Mouse (Mus musculus) limb, embryonic 13.5 days (tissue): ENCODE data around the gene Spock1. TPM values are rescaled to one million over a fixed set of nuclear protein-coding genes. Genes with fewer than 3 reads are reported as not detected.

ENCODE experiments used
- ATAC-seq: fragments of 200-750 bp; cut with Nextera tagmentation; 2 replicates; pipeline ENCODE4 v1.8.0; 2017; ENCODE audit warnings: low read depth, moderate number of reproducible peaks, moderate TSS enrichment; ENCODE audit not compliant: low FRiP score
- H3K27ac ChIP-seq: fragments of 300-500 bp; sonication (generic); 2 replicates; pipeline ENCODE4 v1.5.1; 2015; ENCODE audit warnings: inconsistent platforms, mild to moderate bottlenecking, moderate library complexity
- H3K27me3 ChIP-seq: fragments of 300-500 bp; sonication (generic); 2 replicates; pipeline ENCODE4 v1.6.1; 2015; ENCODE audit warnings: mild to moderate bottlenecking, inconsistent platforms
- H3K36me3 ChIP-seq: fragments of 300-500 bp; sonication (generic); 2 replicates; pipeline ENCODE4 v1.6.1; 2015; ENCODE audit warnings: inconsistent platforms, mild to moderate bottlenecking, moderate library complexity
- H3K4me1 ChIP-seq: fragments of 300-500 bp; sonication (generic); 2 replicates; pipeline ENCODE4 v1.6.1; 2015; ENCODE audit warnings: inconsistent platforms
- H3K4me2 ChIP-seq: fragments of 300-500 bp; sonication (generic); replicated peaks from 2 replicates; pipeline ENCODE4 v1.6.1; 2015; ENCODE audit warnings: inconsistent platforms, mild to moderate bottlenecking, moderate library complexity
- H3K4me3 ChIP-seq: fragments of 300-500 bp; sonication (generic); 2 replicates; pipeline ENCODE4 v1.5.1; 2015; ENCODE audit warnings: moderate library complexity, mild to moderate bottlenecking, inconsistent platforms
- H3K9ac ChIP-seq: fragments of 300-500 bp; sonication (generic); 2 replicates; pipeline ENCODE4 v1.6.1; 2015; ENCODE audit warnings: mild to moderate bottlenecking, inconsistent platforms
- H3K9me3 ChIP-seq: fragments of 300-500 bp; sonication (generic); 2 replicates; pipeline ENCODE4 v1.6.1; 2016; ENCODE audit warnings: inconsistent platforms
- WGBS: fragments of 180-500 bp; shearing (Covaris S2); methylation state at CpG from one replicate; pipeline ENCODE4 v1.1.7; 2015; 5-methylcytosine and 5-hydroxymethylcytosine counted together
- polyA plus RNA-seq: library from polyadenylated mRNA; unstranded; fragments of >200 nt; fragmentation: Nextera tagmentation; extraction: Ambion mirVana; gene quantifications from 2 replicates; pipeline ENCODE4 v1.2.1, GENCODE M21; 2015

The Spock1 gene
- polyA plus RNA-seq, 1 experiment from 2014 or later = 2.4 TPM

DNA sequence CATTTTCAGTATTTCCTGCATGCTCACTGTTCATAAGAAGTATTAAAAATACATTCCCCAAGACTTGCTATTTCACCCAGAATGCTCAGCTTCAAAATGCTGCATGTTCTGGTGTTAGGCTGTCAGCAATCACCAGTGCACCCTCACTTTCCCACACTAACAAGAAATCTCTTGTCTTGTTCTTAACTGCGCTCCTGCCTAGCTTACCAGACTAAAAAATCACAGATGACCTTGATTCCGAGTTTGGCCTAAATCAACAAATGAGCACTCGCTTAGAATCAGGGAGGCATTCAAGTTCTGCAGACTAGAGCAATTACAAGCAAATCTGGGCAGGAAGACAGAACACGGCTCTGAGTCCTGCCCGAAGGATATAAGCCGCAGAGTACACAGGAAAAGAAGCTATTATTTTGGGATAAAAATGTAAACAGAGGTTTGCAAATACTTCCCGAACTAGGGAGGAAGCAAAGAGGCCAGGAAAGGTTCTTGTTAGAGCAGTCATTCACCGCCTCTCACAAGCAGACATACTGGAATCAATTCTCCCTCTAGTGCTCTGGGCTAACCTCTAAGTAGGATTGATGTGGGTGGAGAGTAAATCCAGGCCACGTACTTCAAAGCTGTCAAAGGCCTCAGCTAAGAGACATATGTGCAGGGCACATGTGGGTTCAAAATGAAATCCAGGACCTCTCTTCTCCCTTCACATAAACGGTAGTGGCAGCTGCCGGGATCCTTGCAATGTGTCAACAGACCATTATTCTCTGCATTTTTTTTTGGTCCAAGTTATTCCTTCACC, 76.6 kb downstream of the Spock1 start:
- no peak for ATAC-seq
- Histone ChIP-seq H3K4me2 (peak overlapping the region; percentile 16; the same call in 1 of the 2 replicates), H3K4me1 (peaks cover 22% of the 10 kb centered on the region), H3K9me3 (no peaks in the 10 kb centered on the region), H3K36me3 (no peaks in the 10 kb centered on the region), H3K27me3 (no peaks in the 10 kb centered on the region), H3K27ac (no peak overlapping the region), H3K4me3 (no peak overlapping the region), H3K9ac (no peak overlapping the region)
- 23% methylated on average over 11 of the region's 11 CpGs for WGBS

DNA sequence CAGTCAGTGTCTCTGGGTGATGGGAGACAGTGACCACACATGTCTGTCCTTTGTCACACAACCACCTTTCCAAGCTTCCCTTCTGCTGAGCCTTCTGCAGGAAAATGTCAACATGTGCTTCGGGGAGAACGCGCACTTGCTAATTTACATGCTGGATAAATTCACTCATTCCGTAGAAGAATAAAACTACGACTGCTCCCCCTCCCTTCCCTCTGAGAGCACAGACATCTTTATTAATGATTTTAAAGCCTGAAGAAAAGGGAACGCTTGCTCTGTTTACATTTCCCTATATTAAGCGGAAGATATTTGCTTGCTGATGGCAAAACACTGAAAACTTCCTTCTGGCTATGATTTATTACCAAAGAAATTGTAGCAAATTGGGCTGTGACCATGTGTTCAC, 77.2 kb downstream of the Spock1 start:
- Histone ChIP-seq H3K4me2 (no peak overlapping the region), H3K9me3 (no peaks in the 10 kb centered on the region), H3K36me3 (no peaks in the 10 kb centered on the region), H3K4me3 (no peak overlapping the region), H3K9ac (no peak overlapping the region), H3K4me1 (peaks cover 22% of the 10 kb centered on the region), H3K27me3 (no peaks in the 10 kb centered on the region), H3K27ac (no peak overlapping the region)
- ATAC-seq = no peak
- 34% methylated on average over 7 of the region's 7 CpGs for WGBS

DNA sequence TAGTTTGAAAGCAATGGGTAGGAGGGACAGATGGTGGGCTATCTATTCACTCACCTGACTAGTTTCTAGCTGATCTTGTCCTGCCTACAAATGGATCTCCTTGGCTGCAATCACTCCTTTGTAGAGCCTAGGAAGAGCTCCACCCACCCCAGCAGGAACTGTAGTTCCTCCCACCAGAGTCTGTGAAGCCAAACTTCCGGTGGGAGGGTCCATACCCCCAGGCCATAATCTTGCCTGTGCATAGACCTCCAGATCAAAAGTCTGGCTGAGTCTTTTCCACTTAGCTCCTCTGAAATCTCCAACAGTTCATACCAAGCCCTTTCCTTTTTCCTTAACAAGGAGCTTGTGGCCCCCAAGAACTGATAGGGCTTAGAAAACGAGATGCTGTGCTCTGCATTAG, 78.0 kb downstream of the Spock1 start:
- no peak overlapping the region for H3K9ac ChIP-seq
- 19% methylated on average over 2 of the region's 2 CpGs for WGBS
- ATAC-seq = no peak
- H3K4me3 ChIP-seq = no peak overlapping the region
- H3K27me3 ChIP-seq = no peaks in the 10 kb centered on the region; the same call in 1 of the 2 replicates
- H3K27ac ChIP-seq = no peak overlapping the region
- no peaks in the 10 kb centered on the region for H3K9me3 ChIP-seq
- no peaks in the 10 kb centered on the region for H3K36me3 ChIP-seq
- peaks cover 22% of the 10 kb centered on the region for H3K4me1 ChIP-seq
- H3K4me2 ChIP-seq = no peak overlapping the region

DNA sequence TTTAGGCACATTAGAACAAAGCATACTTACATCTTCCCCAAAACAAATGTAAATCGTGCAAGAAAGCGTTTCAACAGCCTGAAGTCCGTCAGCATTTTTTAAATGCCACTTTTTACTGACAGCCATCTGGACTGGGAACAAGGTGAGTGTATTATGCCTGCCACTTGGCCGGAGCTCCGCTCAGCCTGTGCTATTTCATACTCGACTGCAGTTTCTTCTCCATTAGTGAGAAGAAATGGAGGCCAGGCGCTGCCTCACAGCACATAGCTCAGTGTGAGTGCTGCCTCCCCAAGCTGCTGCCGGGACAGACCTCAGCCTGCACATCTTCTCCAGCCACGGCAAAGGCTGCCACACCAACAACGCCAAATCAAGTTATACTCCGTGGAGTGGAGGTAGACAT, 91.9 kb downstream of the Spock1 start:
- no peak overlapping the region for H3K4me3 ChIP-seq
- peaks cover 14% of the 10 kb centered on the region for H3K9me3 ChIP-seq
- WGBS = 51% methylated on average over 11 of the region's 11 CpGs
- no peak overlapping the region for H3K9ac ChIP-seq
- H3K27me3 ChIP-seq = no peaks in the 10 kb centered on the region
- H3K27ac ChIP-seq = peak overlapping the region; percentile 56; the same call in 1 of the 2 replicates
- no peaks in the 10 kb centered on the region for H3K36me3 ChIP-seq
- ATAC-seq = no peak
- H3K4me1 ChIP-seq = no peaks in the 10 kb centered on the region
- 0 out of 2 replicates have a peak overlapping the region, but pooled peaks have one; percentile 0 for H3K4me2 ChIP-seq

DNA sequence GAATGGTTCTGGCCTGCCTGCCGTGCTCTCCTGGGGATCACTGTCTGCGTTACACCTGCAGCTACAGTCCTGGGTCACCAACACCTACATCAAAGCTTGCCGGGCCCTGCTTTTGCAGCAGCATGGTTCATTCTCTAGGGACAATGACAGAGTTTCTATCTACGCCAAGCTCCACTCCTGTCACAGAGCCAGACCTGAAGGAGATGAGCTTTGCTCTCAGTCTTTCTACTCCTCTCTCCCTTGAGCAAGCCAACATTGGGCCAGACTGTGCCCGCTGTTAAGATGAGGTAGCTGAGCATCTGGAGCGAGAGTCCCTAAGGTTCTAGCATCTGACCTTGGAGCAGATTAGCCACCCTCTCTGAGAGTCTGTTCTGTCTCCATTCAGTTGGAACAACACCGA, 95.5 kb downstream of the Spock1 start:
- Histone ChIP-seq H3K4me1 (no peaks in the 10 kb centered on the region), H3K9me3 (peaks cover 7% of the 10 kb centered on the region), H3K4me3 (no peak overlapping the region), H3K27me3 (no peaks in the 10 kb centered on the region), H3K9ac (no peak overlapping the region), H3K27ac (no peak overlapping the region), H3K36me3 (no peaks in the 10 kb centered on the region), H3K4me2 (no peak overlapping the region)
- no peak for ATAC-seq
- WGBS = 95% methylated on average over 7 of the region's 7 CpGs

DNA sequence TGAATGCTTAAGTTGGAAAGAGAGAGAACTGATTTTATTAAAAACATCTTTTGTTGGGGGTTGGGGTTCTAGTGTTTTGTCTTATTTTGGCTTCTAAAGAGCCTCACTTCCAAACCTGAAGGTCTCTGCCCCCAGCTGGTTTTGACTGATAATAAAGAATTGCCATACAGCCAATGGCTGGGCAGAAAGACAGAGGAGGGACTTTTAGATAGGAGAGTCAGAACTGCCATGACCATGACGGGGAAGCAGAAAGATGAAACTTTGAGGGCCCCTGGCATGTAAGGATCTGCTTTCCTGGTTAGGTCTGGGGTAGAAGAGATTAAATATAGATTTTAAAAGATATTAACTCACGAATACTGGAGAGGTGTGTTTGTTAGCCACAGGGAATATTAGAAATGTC, 96.9 kb downstream of the Spock1 start:
- no peaks in the 10 kb centered on the region for H3K9me3 ChIP-seq
- no peak overlapping the region for H3K9ac ChIP-seq
- no peak overlapping the region for H3K27ac ChIP-seq
- no peak overlapping the region for H3K4me3 ChIP-seq
- no peaks in the 10 kb centered on the region for H3K4me1 ChIP-seq
- 77% methylated on average over 2 of the region's 2 CpGs for whole genome bisulfite sequencing
- H3K4me2 ChIP-seq = no peak overlapping the region
- no peaks in the 10 kb centered on the region for H3K27me3 ChIP-seq
- ATAC-seq = no peak
- no peaks in the 10 kb centered on the region for H3K36me3 ChIP-seq

DNA sequence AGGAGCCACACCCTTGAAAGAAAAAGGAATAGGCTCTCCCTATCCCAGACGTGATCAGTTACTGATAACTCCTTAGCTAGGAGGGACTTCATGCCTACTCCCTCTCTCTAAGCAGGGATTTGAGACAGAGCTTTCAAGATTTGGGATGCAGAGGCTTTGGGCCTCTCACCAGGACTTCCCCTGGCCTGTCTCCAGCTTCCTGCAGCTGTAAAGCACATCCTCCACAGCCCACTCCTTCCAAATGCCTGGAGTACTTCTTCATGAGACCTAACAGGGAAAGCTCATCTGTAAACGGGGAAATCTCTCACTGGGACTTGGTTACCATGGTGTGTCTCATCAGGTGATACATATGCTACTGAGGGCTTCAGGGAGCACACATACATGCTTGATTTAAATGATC, 97.3 kb downstream of the Spock1 start:
- no peak for ATAC-seq
- H3K4me3 ChIP-seq = no peak overlapping the region
- WGBS = 49% methylated on average over 2 of the region's 2 CpGs
- H3K4me2 ChIP-seq = no peak overlapping the region
- no peak overlapping the region for H3K27ac ChIP-seq
- H3K9ac ChIP-seq = no peak overlapping the region
- no peaks in the 10 kb centered on the region for H3K27me3 ChIP-seq
- no peaks in the 10 kb centered on the region for H3K4me1 ChIP-seq
- no peaks in the 10 kb centered on the region for H3K36me3 ChIP-seq
- H3K9me3 ChIP-seq = no peaks in the 10 kb centered on the region

DNA sequence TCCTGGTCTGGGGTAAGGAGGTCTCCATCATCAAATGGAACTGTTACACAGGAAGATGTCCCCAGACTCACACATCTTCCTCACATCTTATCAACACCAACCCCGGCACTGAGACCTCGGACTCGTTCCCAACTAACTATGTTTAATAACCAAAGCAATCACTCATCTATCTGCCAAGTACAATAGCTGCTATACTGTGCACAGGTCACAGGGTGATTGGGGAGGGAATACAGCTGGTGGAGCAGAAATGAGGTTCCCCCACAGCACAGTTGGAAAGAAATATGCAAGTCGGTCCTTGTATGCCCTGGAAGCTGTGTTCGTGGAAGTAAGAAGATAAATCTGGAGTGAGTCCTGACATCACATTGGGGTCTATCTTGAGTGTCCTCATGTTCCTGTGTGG, 98.0 kb downstream of the Spock1 start:
- Histone ChIP-seq H3K27ac (no peak overlapping the region), H3K4me3 (no peak overlapping the region), H3K36me3 (no peaks in the 10 kb centered on the region), H3K4me2 (no peak overlapping the region), H3K27me3 (no peaks in the 10 kb centered on the region), H3K9ac (no peak overlapping the region), H3K9me3 (no peaks in the 10 kb centered on the region), H3K4me1 (no peaks in the 10 kb centered on the region)
- WGBS = 72% methylated on average over 5 of the region's 5 CpGs
- ATAC-seq = no peak

DNA sequence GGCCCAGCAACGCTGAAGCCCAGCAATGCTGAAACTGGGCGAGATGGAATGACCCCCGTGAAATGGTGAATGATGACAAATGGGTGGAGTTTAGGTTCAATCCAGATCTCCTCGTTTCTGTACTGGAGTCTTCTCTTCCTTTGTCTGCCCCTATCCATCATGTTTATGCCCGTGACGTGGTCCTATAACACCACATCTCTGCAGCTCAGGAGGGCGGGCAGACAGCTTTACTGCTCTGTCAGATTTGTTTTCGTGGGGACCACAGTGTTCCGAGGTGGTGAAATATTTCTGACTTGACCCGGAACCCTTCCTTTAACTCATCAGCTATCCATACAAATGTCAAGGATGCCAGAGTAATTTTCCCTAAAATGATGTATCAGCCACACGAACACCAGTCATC, 98.5 kb downstream of the Spock1 start:
- no peak overlapping the region for H3K4me2 ChIP-seq
- no peak overlapping the region for H3K9ac ChIP-seq
- 53% methylated on average over 11 of the region's 11 CpGs for WGBS
- H3K27me3 ChIP-seq = no peaks in the 10 kb centered on the region
- H3K4me1 ChIP-seq = no peaks in the 10 kb centered on the region
- ATAC-seq = no peak
- no peaks in the 10 kb centered on the region for H3K9me3 ChIP-seq
- H3K4me3 ChIP-seq = no peak overlapping the region
- no peak overlapping the region for H3K27ac ChIP-seq
- no peaks in the 10 kb centered on the region for H3K36me3 ChIP-seq

DNA sequence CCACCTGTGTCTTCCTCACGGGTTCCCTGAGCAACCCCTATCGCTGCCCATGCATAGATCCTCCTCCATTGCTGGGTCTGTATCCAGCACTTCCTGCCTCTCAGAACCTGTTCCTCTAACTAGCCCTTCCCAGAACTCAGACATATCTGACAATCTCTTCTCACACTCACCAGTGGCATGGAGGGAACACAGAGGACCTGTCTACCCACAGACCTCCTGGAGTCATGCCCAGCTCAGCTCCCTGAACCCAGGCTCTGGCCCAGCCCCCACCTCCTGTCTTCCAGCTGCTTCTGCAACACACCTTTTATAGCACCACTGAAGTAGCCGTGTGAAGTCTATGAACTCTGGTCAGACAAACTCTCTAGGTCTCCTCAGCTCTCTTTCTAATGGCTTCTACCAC, 101.3 kb downstream of the Spock1 start:
- 68% methylated on average over 3 of the region's 3 CpGs for WGBS
- no peak overlapping the region for H3K4me3 ChIP-seq
- ATAC-seq = no peak
- no peak overlapping the region for H3K27ac ChIP-seq
- no peaks in the 10 kb centered on the region for H3K9me3 ChIP-seq
- no peak overlapping the region for H3K9ac ChIP-seq
- no peak overlapping the region for H3K4me2 ChIP-seq
- H3K36me3 ChIP-seq = no peaks in the 10 kb centered on the region
- no peaks in the 10 kb centered on the region for H3K27me3 ChIP-seq
- no peaks in the 10 kb centered on the region for H3K4me1 ChIP-seq

DNA sequence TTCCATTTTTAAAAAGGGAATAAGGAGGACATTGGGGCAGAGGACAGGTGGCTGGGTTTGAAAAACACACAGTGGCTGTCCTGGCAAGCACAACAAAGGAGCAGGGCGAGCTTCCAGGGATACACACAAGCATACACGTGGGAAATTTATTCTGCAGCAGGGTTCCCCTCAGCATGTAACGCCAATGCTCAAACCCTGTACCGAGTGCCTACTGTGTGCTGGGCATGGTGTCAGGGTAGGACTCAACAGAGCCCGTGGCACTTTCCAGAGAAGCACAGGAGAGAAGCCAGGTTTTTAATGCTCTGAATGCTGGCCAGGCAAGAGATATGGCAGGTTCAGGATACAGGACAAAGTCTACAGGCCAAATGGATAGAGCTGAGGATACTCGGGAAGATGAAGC, 101.8 kb downstream of the Spock1 start:
- no peaks in the 10 kb centered on the region for H3K27me3 ChIP-seq
- no peak for ATAC-seq
- H3K27ac ChIP-seq = no peak overlapping the region
- WGBS = 80% methylated on average over 6 of the region's 6 CpGs
- H3K4me3 ChIP-seq = no peak overlapping the region
- no peaks in the 10 kb centered on the region for H3K4me1 ChIP-seq
- H3K9ac ChIP-seq = no peak overlapping the region
- no peaks in the 10 kb centered on the region for H3K36me3 ChIP-seq
- no peak overlapping the region for H3K4me2 ChIP-seq
- no peaks in the 10 kb centered on the region for H3K9me3 ChIP-seq

DNA sequence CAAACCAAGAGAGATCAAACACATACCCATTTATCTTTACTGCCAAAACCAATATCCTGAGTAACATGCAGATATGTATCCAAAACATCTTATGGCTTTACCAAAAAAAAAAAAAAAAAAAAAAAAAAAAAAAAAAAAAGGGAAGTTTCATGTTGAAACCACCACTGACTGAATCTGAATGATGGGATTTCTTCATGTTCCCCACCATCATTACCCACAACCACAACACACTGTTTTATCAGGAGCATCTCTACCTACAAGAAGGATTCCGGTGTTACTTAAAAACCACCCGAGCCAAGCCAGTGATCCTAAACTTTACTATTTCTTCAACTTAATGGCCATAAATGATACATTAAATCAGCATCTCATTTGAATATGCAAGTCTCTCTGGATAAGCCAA, 109.5 kb downstream of the Spock1 start:
- Histone ChIP-seq H3K27me3 (no peaks in the 10 kb centered on the region), H3K4me2 (no peak overlapping the region), H3K9ac (no peak overlapping the region), H3K4me3 (no peak overlapping the region), H3K9me3 (no peaks in the 10 kb centered on the region), H3K4me1 (peaks cover 12% of the 10 kb centered on the region), H3K36me3 (no peaks in the 10 kb centered on the region), H3K27ac (no peak overlapping the region)
- ATAC-seq = no peak
- WGBS = 92% methylated on average over 2 of the region's 2 CpGs
